Mouse (Mus musculus) olfactory bulb, adult 2 months (tissue): ENCODE measurements around the gene Ppdpf.

Source experiments
- CTCF ChIP-seq: fragments of 200-500 bp; IDR thresholded peaks from 2 replicates; pipeline ENCODE4 v1.5.1; 2012; ENCODE audit warnings: low read depth, mild to moderate bottlenecking, low read length, moderate library complexity; ENCODE audit not compliant: insufficient read depth
- POLR2A ChIP-seq: fragments of 200-500 bp; IDR thresholded peaks from 2 replicates; pipeline ENCODE4 v1.6.1; 2012; ENCODE audit warnings: mild to moderate bottlenecking, low read depth, low read length, moderate library complexity; ENCODE audit not compliant: insufficient read depth

- TF ChIP-seq POLR2A (no peak), CTCF (no peak)
Observed at GRCm38 (mm10) chr2:181180898-181181297, 6.1 kb upstream of the Ppdpf start.
